Mouse (Mus musculus) cerebellum, adult 2 months (tissue): ENCODE measurements around the gene Nedd9.

Experiments
- CTCF ChIP-seq: fragments of 200-500 bp; IDR thresholded peaks from 2 replicates; pipeline ENCODE4 v1.5.1; 2011; ENCODE audit warnings: low read depth, mild to moderate bottlenecking, control low read depth, low read length, moderate library complexity, borderline replicate concordance; ENCODE audit not compliant: insufficient read depth
- POLR2A ChIP-seq: fragments of 200-500 bp; IDR thresholded peaks from 2 replicates; pipeline ENCODE4 v1.6.1; 2011; ENCODE audit warnings: low read length, control low read depth, borderline replicate concordance; ENCODE audit not compliant: insufficient read depth

DNA sequence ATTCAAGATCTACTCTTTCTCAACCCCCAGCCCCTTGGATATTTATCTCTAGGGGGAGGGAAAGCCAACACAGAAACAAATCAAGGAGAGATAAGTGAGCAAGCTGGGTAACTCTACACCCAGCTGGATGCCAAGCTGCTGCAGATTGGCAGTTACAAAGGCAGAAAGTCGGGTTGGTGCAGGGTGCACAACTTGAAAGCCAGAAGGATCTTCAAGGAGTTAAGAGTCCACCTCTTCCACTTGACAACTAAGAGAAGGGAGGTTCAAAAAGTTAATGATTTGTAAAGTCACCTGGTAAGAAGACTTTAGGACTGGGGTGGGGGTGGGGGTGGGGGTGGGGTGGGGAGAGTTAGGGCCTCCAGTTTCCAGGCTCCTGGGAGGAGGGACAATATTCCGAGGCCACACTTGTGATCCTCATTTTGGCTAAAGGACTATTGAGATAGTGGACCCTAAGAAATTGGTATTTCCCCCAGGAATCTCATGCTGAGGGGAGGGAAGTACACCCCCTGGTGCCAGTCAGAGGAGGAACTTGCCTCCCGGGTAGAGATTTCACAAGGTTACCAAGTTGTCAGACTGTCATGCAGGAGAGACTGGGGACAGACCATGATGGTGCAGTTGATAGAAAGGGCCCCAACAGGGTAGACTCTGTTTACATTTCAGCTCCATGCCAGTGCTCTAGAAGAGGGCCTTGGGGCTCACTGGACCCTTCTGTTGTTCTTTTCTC lies 143.8 kb downstream of the Nedd9 start:
- TF ChIP-seq CTCF (no peak), POLR2A (no peak)
